Mouse (Mus musculus) C2C12 (cell line): ENCODE results near the gene Snu13.

Experiments
- CEBPB ChIP-seq: IDR thresholded peaks from one replicate; pipeline ENCODE4 v1.6.1; 2011; ENCODE audit warnings: low read depth, mild to moderate bottlenecking, control low read depth, moderate library complexity
- CTCF ChIP-seq: IDR thresholded peaks from one replicate; pipeline ENCODE4 v1.5.1; 2011; ENCODE audit not compliant: control insufficient read depth, insufficient read depth, insufficient read length
- USF1 ChIP-seq: IDR thresholded peaks from one replicate; pipeline ENCODE4 v1.6.1; 2011; ENCODE audit warnings: low read depth, mild to moderate bottlenecking, control low read depth, moderate library complexity

DNA sequence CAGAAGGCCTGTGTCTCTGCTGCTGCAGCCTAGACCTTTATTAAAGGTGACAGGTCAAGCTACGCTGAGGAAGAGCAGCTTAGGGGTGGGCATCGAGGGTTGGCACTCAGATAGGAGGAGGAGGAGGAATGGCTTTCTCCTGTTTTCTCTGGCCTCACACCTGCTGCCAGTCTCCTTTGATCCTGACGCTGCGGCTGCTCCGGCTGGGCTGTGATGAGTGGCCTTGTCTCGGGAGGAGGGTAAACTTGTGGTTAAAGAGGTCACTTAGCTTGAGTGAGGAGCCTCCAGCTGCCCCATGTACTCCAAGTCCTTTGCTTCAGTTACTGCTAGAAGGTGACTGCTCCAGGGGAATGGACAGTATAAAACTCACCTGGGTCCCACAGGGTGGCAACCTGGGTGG, 53.4 kb downstream of the Snu13 start:
- TF ChIP-seq CTCF (no peak), USF1 (no peak), CEBPB (no peak)
